In the genomic region with DNA sequence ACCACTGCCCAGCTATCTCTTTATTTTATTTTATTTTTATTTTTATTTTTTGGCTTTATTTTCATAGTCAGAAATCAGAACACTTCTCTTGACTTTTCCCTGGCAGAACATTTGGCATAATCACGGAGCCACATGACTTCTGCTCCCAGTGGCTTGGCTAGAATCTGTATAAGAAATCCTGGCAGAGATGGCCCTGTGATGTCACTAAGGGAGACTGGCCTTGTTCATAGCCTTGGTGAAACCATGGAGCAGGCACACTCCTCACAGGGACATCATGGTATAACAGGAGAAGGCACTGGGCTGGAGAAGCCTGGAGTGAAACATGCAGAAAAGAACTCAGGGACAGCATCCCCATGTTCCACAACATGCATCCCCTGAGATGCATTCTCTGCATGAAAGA, we compare ENCODE assay signal across 29 mouse cellular contexts. TPM values are rescaled to one million over a fixed set of nuclear protein-coding genes. Genes with fewer than 3 reads are reported as not detected.
A peak's percentile ranks its signal among the peaks of the same experiment; 100 is the strongest.
DNase-seq lines count a peak whose midpoint lies in the region.
"Had no signal": no experiment of that assay in that cellular context is flagged by ENCODE, and none has a peak within 500 bp of the region (broad histone marks: within the 10 kb centered on the region; RNA-seq: fewer than 3 reads in every experiment).

No protein-coding gene starts in this region.

- H3K4me3 ChIP-seq in brown adipose tissue, adult 24 weeks (ENCODE audit: insufficient read depth, low read depth, low read length): no peak overlapping the region
- H3K4me3 ChIP-seq: embryonic facial prominence, embryonic 10.5 days; embryonic facial prominence, embryonic 13.5 days; erythroblast, embryonic 14.5 days; forebrain, embryonic 12.5 days; forebrain, embryonic 15.5 days; heart, embryonic 12.5 days; heart, embryonic 15.5 days; hindbrain, embryonic 10.5 days had no signal

- H3K27ac ChIP-seq in brown adipose tissue, adult 24 weeks (replicated peaks; ENCODE audit: low read depth, low read length): peak overlapping the region; percentile 78
- H3K27ac ChIP-seq: embryonic facial prominence, embryonic 10.5 days; embryonic facial prominence, embryonic 13.5 days; forebrain, embryonic 12.5 days; forebrain, embryonic 15.5 days; heart, embryonic 15.5 days; hindbrain, embryonic 10.5 days; hindbrain, embryonic 14.5 days; hindbrain, postnatal 0 days had no signal

- DNase-seq in adrenal gland, adult 2 months: peak; percentile 72
- no peak for DNase-seq in adrenal gland, postnatal 25 days
- peak; percentile 99 for DNase-seq in adipocyte (ENCODE audit: low spot score)
- DNase-seq in adrenal gland, postnatal 14 days: peak; percentile 67
- no peak for DNase-seq in cerebellum, adult 9-11 months
- no peak for DNase-seq in kidney, postnatal 10 days
- DNase-seq: B cell, adult 2 months; cerebellum, adult 11 months; cerebellum, adult 2 months; cerebellum, postnatal 10 days; cerebellum, postnatal 36 days; embryo, embryonic 11 days; gastrocnemius, postnatal 25 days; heart, adult 18-20 months; heart, postnatal 10 days; heart, postnatal 36 days; kidney, adult 18-20 months had no signal

- peaks cover 16% of the 10 kb centered on the region for H3K4me1 ChIP-seq in brown adipose tissue, adult 24 weeks (ENCODE audit: control insufficient read depth, insufficient read depth, insufficient read length, low read length)
- H3K4me1 ChIP-seq: embryonic facial prominence, embryonic 10.5 days; embryonic facial prominence, embryonic 13.5 days; forebrain, embryonic 12.5 days; forebrain, embryonic 15.5 days; heart, embryonic 12.5 days; heart, embryonic 15.5 days; hindbrain, embryonic 10.5 days had no signal

RNA-seq across cellular contexts. Expression of a gene that starts 7.7 kb away (rescaled TPM):
- total RNA-seq in adrenal gland, adult 2 months (2021): 10 to 100 TPM in 1 of 2 experiments, 1 to 10 TPM in 1; 9.5 to 10.1 TPM
- 34.8 and 38.2 TPM in 2 replicates for polyA plus RNA-seq in adrenal gland, adult 2 months (2012; rRNA removed)
- 6.0 and 7.8 TPM in 2 replicates for total RNA-seq in adrenal gland, postnatal 25 days (2021)
- total RNA-seq in adrenal gland, postnatal 14 days (2021): 3.0 and 4.0 TPM in 2 replicates
- polyA plus RNA-seq in brown adipose tissue, adult 24 weeks (2012; ENCODE audit: insufficient read depth, insufficient read length, missing spikeins): 4.6 and 7.5 TPM in 2 replicates
- polyA plus RNA-seq: erythroblast, embryonic 14.5 days; G1E had no signal

RNA-seq across cellular contexts. Expression of a gene that starts 10.2 kb away (rescaled TPM):
- 10 to 100 TPM; 22.2 to 25.8 TPM for total RNA-seq in adrenal gland, adult 2 months (2021)
- 27.7 and 28.0 TPM in 2 replicates for polyA plus RNA-seq in adrenal gland, adult 2 months (2012; rRNA removed)
- total RNA-seq in adrenal gland, postnatal 25 days (2021): 10.6 and 13.9 TPM in 2 replicates
- total RNA-seq in adrenal gland, postnatal 14 days (2021): 14.9 and 15.0 TPM in 2 replicates
- polyA plus RNA-seq in brown adipose tissue, adult 24 weeks (2012; ENCODE audit: insufficient read depth, insufficient read length, missing spikeins): 16.6 and 17.9 TPM in 2 replicates

Comparison
In these comparisons a context has a peak if more than half of its experiments do, and no peak if none do; other contexts are left out.
1. DNase-seq: peak in adrenal gland, adult 2 months (single experiment), adipocyte (single experiment) and adrenal gland, postnatal 14 days (single experiment); none in adrenal gland, postnatal 25 days (single experiment), cerebellum, adult 9-11 months (single experiment) and kidney, postnatal 10 days (single experiment).